Mouse (Mus musculus) gastrocnemius, adult 18-20 months (tissue): ENCODE measurements around the gene Ube2q2. TPM values are rescaled to one million over a fixed set of nuclear protein-coding genes. Genes with fewer than 3 reads are reported as not detected.
A peak's percentile ranks its signal among the peaks of the same experiment; 100 is the strongest.
"Not testable (repeated sequence)": the region's sequence is repeated elsewhere in the genome, so short reads cannot be mapped to it uniquely, and the experiment has no call there.

ENCODE experiments used
- DNase-seq: peaks from one replicate; pipeline ENCODE4 v3.0.0; 2021; ENCODE audit warnings: low spot score
- long read RNA-seq, 2 experiments: library from polyadenylated mRNA; stranded (forward); transcript quantifications; one replicate each; pipeline ENCODE4 v2.0.0; 2021
- total RNA-seq, 2 experiments: library from RNA; stranded (reverse); gene quantifications; 2 replicates each; pipeline ENCODE4 v1.2.3; 2021

Ube2q2 gene
- total RNA-seq: 10 to 100 TPM; 36.0 to 36.3 TPM
- long read RNA-seq, experiment 1, transcript Ube2q2-202 (12 exons, 1,680 nt): minor isoform, 26 of 107 reads
- long read RNA-seq, experiment 1, transcript Ube2q2-201 (13 exons, 3,456 nt): major isoform, 60 of 107 reads
- long read RNA-seq, experiment 1, transcript Ube2q2-203 (13 exons, 2,081 nt): minor isoform, 5 of 107 reads
- long read RNA-seq, experiment 1, partial matches to known transcripts: 1 of 107 reads
- long read RNA-seq, experiment 1, other reads (novel, unspliced or antisense): 15 of 107 reads
- long read RNA-seq, experiment 2, transcript Ube2q2-201 (13 exons, 3,456 nt): major isoform, 42 of 75 reads
- long read RNA-seq, experiment 2, transcript Ube2q2-202 (12 exons, 1,680 nt): minor isoform, 18 of 75 reads
- long read RNA-seq, experiment 2, partial matches to known transcripts: 3 of 75 reads
- long read RNA-seq, experiment 2, other reads (novel, unspliced or antisense): 11 of 75 reads

DNA sequence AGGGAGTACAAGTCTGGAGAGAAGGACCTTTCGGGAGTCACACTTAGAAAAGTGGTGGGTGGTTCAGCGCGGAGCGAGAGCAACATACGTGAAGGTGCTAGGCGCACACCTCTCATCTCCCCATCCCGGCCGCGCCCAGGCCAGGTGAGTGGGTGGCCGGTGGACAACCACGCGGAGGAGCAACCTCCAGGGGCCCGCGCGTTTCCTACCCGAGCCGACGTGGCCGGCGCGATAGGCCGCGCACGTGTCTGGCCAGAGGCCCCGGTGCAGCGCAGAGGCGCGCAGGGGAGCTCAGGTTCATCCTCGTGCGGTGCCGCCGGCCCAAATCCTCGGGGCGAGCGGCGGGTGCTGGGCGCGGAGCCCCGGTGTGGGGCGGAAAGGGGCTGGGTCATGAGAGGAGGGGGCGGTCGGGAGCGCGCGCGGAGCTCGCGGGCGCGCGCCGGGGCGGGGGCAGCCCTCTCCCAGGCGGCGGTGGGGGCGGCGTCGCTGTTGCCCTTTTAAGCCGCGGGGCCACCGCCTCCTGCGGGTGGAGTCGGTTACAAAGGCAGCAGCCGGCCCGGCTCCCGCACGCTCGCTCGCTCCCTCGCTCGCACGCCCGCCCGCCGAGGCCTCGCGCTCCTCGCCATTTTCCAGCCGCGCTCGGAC lies at the start of gene Ube2q2:
Gene Ube2q2, plus strand, starts transcription at position 1 of the 645 bp plus-strand sequence.
- DNase-seq: peak; percentile 57

GRCm38 (mm10) chr9:55101117-55101516 lies 47.5 kb upstream of the Ube2q2 start:
- DNase-seq: no peak

DNA sequence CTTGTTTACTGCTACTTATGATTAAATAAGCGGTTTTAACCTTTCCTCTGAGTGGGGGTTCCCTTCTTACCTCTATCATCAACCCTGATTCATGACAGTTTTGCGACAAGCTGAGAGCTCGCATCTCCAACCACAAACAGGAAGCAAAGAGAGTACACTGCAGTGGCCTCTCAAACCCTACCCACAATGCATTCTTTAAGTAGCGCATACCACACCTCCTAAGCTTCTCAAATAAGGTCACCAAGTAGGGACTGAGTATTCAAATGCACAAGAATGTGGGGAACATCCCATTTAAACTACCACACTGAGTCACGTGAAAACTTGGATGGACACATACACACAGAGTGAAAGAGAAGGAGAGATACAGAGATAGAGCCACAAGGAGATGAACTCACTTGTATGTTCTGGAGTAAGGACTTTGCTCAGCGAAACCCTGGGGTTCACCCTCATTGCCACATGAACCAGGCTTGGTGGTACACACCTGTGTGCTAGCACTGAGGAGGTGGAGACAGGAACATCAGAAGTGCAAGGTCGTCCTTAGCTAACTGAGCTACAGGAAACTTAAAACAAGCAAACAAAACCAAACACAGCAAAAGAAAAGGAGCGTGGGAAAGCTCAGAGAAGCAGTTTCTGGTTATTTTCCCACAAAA lies 46.3 kb upstream of the Ube2q2 start:
- no peak for DNase-seq

DNA sequence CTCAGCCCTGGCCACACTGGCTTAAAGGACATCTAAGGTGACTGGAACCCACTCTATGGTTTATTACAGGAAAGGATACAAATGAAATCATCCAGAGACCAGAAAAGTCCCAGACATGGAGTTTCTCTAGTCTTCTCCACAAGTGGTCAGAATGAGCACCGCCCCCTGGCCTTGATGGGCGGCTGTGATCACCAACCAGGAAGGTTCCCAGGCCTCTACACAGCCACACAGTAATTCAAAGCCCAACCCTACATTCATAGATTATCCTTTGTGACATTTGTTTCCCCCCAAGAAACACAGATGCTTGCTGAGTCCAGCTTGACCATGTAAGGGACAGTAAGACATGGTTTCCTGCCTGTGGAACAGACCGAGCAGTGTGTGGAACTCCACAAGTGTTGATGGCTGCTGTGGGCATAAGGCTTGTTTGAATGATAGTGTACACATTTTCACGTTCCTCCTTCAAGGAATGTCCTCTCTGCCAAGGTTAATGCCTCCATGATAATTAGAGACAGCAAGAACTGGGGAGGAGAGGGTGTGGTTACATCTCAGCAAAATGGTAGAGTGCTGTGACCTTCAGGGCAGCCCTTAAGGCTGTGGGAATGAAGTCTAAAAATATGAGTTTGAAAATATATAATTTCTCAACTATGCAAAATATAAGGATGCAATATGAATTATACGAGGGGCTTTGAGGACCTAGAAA lies 45.6 kb upstream of the Ube2q2 start:
- DNase-seq: no peak

DNA sequence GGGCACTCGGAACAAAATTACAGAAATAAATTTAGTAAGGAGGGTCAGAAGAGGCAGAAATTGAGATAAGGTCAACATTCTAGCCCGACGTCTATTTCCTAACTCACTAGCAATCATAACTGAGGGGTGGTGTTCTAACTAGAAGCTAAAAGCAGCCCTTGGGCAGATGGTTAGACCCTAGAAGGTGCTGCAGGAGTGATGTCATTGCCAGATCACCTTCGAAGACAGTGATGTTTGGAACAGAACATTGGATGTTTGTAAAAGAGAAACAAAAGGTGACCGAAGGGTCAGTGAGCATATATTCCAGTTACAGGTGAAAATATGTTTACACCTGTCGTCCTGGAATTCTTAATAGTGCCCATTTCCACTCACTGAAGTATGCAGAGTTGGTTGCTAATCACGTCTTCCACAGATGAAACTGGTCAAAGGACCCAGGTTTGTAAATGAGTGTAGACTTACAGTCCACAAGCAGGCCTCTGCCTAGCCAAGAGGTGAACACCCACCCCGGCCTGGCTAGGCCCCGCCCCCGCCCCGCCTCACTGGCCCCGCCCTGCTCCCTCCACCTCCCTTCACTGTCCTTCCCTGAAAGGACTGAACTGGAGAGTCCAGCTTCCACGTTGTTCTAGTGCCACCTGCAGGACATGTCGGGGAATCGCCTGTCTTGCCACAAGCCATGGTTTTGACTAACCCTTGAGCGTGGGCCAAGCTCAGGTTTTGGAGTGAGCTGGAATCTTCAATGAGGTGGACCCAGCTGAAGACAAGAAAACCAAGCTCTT lies 38.4 kb upstream of the Ube2q2 start:
- DNase-seq: peak; percentile 89

GRCm38 (mm10) chr9:55110835-55111217 lies 37.8 kb upstream of the Ube2q2 start:
- DNase-seq: not testable (repeated sequence)

DNA sequence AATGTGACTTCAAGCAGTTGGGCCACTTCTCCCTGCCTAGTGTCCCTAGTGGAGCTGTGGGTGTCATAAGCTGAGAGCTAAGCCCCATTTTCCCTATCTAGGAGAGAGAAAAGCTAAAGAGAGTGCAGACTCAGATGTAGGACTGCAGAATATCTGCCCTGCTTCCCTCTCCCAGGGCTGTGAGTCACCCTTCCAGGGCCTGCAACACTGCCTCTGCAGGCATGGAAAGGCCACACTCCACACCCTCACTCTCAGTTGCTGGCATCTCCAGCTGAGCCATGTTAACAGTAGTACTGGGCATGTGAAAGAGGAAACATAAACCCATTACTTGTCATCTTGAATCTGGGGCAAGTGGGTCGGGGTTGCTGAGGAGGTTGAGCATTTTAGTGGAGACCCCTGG lies 33.9 kb upstream of the Ube2q2 start:
- DNase-seq: no peak

DNA sequence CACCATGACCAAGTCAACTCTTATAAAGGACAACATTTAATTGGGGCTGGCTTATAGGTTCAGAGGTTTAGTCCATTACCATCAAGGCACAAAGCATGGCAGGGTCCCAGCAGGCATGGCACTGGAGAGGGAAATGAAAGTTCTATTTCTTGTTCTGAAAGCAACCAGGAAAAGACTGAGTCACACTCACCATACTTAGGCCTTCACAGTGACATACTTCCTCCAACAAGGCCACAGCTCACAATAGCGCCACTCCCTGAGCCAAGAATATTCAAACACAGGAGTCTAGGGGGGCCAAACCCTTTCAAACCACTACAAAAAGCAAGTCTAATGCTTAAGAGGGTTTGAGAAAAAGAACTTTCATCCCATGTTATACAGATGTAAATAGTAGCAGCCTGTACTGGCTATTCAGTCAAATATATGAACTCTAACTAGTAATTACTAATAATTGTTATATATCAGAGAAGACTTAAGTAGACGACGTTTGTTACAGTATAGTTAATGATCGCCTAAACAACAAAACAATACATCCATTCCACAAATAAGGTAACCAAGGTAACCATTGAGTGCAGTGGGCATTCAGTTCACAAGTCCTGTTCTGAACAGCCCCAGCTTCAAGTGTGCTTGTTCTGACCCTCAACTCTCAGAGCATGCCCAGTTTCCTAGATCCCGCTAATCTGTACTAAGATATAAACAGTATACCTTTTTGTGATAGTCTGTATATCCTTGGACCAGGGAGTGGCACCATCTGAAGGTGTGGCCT lies 31.2 kb upstream of the Ube2q2 start:
- no peak for DNase-seq

DNA sequence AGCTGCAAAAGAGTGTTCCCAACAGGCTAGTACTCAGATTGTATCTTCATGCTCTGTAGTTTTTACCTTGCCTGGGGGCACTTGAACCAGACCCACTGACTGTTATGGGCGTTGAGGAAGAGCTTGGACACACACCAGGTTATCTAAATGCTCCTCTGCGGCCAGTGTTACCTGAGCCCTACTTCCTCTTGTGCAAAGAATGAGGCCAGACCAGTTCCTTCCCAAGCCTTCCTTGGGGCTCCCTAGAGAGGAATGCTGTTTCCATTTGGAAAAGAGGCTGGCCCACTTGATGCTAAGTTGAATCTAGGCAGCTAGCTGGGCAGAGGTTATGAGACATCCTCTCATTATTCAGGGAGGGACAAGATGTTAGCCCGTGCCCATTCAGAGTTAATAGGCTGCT lies 26.1 kb upstream of the Ube2q2 start:
- DNase-seq: no peak

DNA sequence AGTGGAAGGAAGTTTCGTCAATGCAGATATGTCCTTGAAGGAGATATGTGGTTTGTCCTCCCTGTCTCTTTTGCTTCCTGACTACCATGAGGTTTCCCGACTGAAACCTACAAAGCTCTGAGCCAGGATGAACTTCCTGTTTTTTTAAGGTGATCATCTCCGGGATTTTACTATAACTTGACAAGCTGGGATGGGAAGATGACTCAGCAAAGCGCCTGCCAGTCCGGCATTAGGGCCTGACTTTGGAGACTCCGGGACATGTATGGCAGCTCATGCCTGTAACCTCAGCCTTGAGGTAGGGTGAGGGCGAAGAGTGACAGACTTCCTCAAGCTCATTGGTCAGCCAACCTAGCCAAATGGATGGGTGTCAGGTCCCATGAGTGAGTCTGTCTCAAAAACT lies 22.9 kb upstream of the Ube2q2 start:
- no peak for DNase-seq

GRCm38 (mm10) chr9:55126295-55126694 lies 22.4 kb upstream of the Ube2q2 start:
- no peak for DNase-seq

DNA sequence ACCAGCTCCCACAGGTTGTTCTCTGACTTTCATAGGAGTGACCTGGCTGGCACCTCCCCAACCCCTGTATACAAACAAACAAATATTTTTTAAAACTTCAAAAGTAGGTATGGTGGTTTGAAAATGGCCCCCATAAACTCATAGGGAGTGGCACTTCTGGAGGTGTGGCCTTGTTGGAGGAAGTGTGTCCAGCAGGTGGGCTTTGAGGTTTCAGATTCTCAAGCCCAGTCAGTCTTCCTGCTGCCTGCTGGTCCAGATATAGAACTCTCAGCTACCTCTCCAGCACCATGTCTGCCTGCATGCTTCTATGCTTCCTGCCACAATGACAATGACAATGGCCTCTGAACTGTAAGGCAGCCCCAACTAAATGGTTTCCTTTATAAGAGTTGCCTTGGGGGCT lies 16.8 kb upstream of the Ube2q2 start:
- no peak for DNase-seq

- no peak for DNase-seq
Measured at GRCm38 (mm10) chr9:55136576-55136975, 12.1 kb upstream of the Ube2q2 start.

DNA sequence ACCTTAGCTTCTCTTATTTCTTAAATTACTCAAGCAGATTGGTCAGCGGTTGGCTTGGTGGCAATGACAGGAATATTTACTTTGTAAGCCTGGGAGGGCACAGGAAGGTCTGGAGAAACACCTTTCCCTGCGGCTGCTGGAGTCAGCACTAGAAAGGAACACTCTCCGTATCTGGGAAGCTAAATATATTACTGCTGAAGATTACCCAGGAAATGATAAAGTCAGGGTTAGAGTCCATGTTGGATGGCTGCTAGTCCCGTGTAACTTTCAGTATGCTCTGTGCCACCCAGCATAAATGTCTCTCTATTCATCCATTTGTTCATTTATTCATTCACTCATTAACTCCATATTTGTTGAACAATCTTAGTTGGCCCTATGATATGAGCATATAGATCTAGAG lies 11.5 kb upstream of the Ube2q2 start:
- no peak for DNase-seq

GRCm38 (mm10) chr9:55139958-55140357 lies 8.7 kb upstream of the Ube2q2 start:
- peak; percentile 37 for DNase-seq

GRCm38 (mm10) chr9:55149499-55150278 lies 1.0 kb downstream of the Ube2q2 start:
- DNase-seq: peak; percentile 47

GRCm38 (mm10) chr9:55150279-55150726 lies 1.6 kb downstream of the Ube2q2 start:
- no peak for DNase-seq

- DNase-seq: no peak
Measured at GRCm38 (mm10) chr9:55151096-55151495, 2.4 kb downstream of the Ube2q2 start.

DNA sequence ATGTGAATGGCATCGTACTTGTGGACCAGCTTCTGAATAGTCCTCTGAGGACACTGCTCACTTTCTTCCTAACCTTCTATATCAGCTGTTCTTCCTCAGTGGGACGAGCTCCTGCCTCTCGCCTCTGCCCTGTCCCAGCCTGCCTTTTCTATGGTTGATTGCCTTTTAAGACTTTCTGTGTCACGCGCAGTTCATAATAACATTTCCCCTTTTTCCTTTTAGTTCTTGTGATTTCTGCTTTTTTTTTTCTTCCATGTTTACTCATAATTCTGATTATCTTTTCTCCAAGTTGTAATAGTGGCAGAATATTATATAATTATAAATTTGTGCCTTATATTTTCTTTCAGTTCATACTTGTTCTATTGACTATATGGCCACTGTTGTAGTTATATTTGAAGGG lies 4.3 kb downstream of the Ube2q2 start:
- no peak for DNase-seq
